Mouse (Mus musculus) skeletal muscle tissue, adult 2 months (tissue): ENCODE data around the gene Pex26.

ENCODE experiments used
- DNase-seq: peaks from one replicate; pipeline ENCODE4 v3.0.0-alpha.2; 2012; ENCODE audit warnings: low read depth, low spot score

Pex26 gene

GRCm38 (mm10) chr6:121166098-121166552 lies 17.3 kb upstream of the Pex26 start:
- no peak for DNase-seq

DNA sequence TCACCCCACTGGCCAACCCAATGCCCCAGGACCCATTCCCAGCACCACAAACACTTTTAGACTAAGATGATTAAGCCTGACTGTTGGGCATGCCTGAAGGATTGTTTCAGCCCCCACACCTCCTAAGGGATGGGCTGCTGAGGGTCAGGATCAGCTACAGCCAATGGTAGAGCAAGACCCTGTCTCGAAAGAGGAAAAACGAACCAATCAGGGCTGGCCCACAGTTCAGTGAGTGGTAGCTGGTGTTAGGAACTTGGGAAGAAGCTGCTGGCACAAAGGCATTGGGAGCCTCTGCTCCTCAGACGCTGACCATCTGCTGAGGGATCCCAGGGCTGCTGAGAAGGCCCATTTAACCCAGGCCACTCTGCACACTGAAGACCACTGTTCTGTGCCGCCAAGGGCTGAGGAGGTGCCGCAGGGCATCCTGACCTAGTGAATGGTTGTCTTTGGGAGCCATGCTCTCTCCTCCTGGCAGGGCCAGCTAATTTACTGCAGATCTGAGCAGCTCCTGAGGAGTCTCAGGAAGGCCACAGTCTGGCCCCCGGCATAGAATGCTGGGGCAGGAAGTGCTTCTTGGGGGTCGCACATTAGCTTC lies 16.0 kb upstream of the Pex26 start:
- DNase-seq = no peak

GRCm38 (mm10) chr6:121171102-121171501 lies 12.4 kb upstream of the Pex26 start:
- DNase-seq = peak; percentile 85

GRCm38 (mm10) chr6:121173471-121173870 lies 10.0 kb upstream of the Pex26 start:
- peak; percentile 70 for DNase-seq

DNA sequence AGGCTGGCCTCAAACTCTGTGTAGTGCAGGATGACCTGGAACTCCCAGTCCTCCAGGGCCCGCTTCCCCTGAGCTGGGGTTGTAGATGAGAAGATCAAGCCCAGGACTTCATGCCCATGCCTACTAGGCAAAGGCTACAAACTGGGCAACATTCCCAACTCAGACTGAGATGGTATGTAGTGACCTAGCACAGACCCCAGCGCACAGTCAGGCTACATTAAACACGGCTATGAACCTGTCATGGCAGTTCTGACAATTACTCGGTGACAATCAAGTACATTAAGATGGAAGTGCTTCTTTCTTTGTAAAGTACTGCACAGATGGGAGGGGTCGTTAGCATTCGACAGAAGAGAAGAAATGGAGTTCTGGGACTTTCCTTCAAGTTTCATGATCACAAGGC lies 8.7 kb upstream of the Pex26 start:
- no peak for DNase-seq

- no peak for DNase-seq
These were observed 7.3 kb upstream of the Pex26 start for GRCm38 (mm10) chr6:121176011-121176730.

- no peak for DNase-seq
These were observed 6.8 kb upstream of the Pex26 start for GRCm38 (mm10) chr6:121176731-121177098.

GRCm38 (mm10) chr6:121177118-121177708 lies 6.3 kb upstream of the Pex26 start:
- no peak for DNase-seq

GRCm38 (mm10) chr6:121178700-121179358 lies 4.6 kb upstream of the Pex26 start:
- peak; percentile 47 for DNase-seq

GRCm38 (mm10) chr6:121179846-121180245 lies 3.6 kb upstream of the Pex26 start:
- DNase-seq = no peak

- peak; percentile 65 for DNase-seq
These were observed 1.0 kb downstream of the Pex26 start for GRCm38 (mm10) chr6:121184198-121185140.

DNA sequence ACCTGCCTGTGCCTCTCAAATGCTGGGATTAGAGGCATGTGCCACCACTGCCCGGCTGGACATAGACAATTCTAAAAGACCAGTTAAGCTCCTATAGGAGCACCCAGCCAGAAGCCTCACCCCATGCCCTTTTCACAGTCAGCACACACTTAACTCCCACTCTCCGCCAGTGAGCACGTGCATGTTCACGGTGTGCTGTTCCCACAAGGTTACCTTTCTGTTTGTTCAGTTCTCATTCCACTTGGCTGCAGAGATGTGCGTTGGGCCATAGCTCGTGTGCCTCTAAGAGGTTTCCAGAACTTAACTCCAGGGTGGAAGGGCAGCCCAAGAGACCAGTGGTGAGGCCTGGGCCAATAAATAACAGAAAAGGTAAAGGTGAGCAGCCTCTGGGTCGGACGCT lies 1.8 kb downstream of the Pex26 start:
- DNase-seq = no peak

GRCm38 (mm10) chr6:121191261-121192009 lies 8.0 kb downstream of the Pex26 start:
- DNase-seq = no peak

GRCm38 (mm10) chr6:121194061-121194955 lies 10.8 kb downstream of the Pex26 start:
- no peak for DNase-seq

- no peak for DNase-seq
These were observed 11.7 kb downstream of the Pex26 start for GRCm38 (mm10) chr6:121194956-121195731.

- no peak for DNase-seq
These were observed 14.4 kb downstream of the Pex26 start for GRCm38 (mm10) chr6:121197807-121198365.

GRCm38 (mm10) chr6:121200458-121200857 lies 17.0 kb downstream of the Pex26 start:
- no peak for DNase-seq

DNA sequence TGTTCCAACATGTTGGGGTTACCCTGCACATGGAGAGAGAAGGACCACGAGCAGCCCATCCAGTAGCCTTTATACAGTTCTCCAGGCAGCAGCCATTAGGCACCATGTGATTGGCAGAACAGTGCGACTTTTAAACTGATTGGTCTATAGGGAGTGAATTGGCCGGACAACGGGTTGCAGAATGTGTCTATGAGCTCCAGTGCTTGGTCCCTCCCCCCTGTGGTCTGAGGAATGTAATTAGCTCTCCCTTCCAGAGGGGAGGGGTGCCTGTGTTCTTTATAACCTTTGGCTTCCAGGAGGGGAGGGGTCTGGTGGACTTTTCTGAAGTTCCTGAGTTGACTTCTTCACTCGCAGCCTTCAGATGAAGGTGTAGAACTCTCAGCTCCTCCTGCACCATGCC lies 18.6 kb downstream of the Pex26 start:
- DNase-seq = no peak
